Mouse (Mus musculus): ENCODE data around the gene Rgs3. TPM values are rescaled to one million over a fixed set of nuclear protein-coding genes. Genes with fewer than 3 reads are reported as not detected.
A peak's percentile ranks its signal among the peaks of the same experiment; 100 is the strongest.
"Not testable (repeated sequence)": the region's sequence is repeated elsewhere in the genome, so short reads cannot be mapped to it uniquely, and the experiment has no call there.

Rgs3 gene
- polyA plus RNA-seq, 1 experiment = 46.3 TPM

- no peak for DNase-seq (ENCODE audit: extremely low spot score in 1 of 2, low spot score in 1 of 2)
Measured at GRCm38 (mm10) chr4:62543782-62544181, 15.9 kb upstream of the Rgs3 start.

GRCm38 (mm10) chr4:62544801-62545200, 14.8 kb upstream of the Rgs3 start:
- DNase-seq (ENCODE audit: extremely low spot score in 1 of 2, low spot score in 1 of 2) = no peak

GRCm38 (mm10) chr4:62551966-62552365, 7.7 kb upstream of the Rgs3 start:
- DNase-seq (ENCODE audit: extremely low spot score in 1 of 2, low spot score in 1 of 2) = no peak

- DNase-seq (ENCODE audit: extremely low spot score in 1 of 2, low spot score in 1 of 2) = peak; percentile 11 to 25
Measured at GRCm38 (mm10) chr4:62557436-62557835, 2.2 kb upstream of the Rgs3 start.

GRCm38 (mm10) chr4:62560963-62561629, 1.4 kb downstream of the Rgs3 start:
- DNase-seq (ENCODE audit: extremely low spot score in 1 of 2, low spot score in 1 of 2) = peak; percentile 39 to 92

GRCm38 (mm10) chr4:62561630-62562001, 2.0 kb downstream of the Rgs3 start:
- DNase-seq (ENCODE audit: extremely low spot score in 1 of 2, low spot score in 1 of 2) = no peak

- no peak for DNase-seq (ENCODE audit: extremely low spot score in 1 of 2, low spot score in 1 of 2)
Measured at GRCm38 (mm10) chr4:62562006-62562405, 2.4 kb downstream of the Rgs3 start.

- no peak for DNase-seq (ENCODE audit: extremely low spot score in 1 of 2, low spot score in 1 of 2)
Measured at GRCm38 (mm10) chr4:62566530-62566929, 6.9 kb downstream of the Rgs3 start.

GRCm38 (mm10) chr4:62567696-62568095, 8.0 kb downstream of the Rgs3 start:
- no peak for DNase-seq (ENCODE audit: extremely low spot score in 1 of 2, low spot score in 1 of 2)

GRCm38 (mm10) chr4:62568359-62568758, 8.7 kb downstream of the Rgs3 start:
- no peak for DNase-seq (ENCODE audit: extremely low spot score in 1 of 2, low spot score in 1 of 2)

GRCm38 (mm10) chr4:62569603-62570002, 10.0 kb downstream of the Rgs3 start:
- DNase-seq (ENCODE audit: extremely low spot score in 1 of 2, low spot score in 1 of 2) = no peak

GRCm38 (mm10) chr4:62570029-62570428, 10.4 kb downstream of the Rgs3 start:
- DNase-seq (ENCODE audit: extremely low spot score in 1 of 2, low spot score in 1 of 2) = no peak

- peak; percentile 42 to 63 for DNase-seq (ENCODE audit: extremely low spot score in 1 of 2, low spot score in 1 of 2)
Measured at GRCm38 (mm10) chr4:62582365-62583264, 23.0 kb downstream of the Rgs3 start.

GRCm38 (mm10) chr4:62583265-62584092, 23.8 kb downstream of the Rgs3 start:
- DNase-seq (ENCODE audit: extremely low spot score in 1 of 2, low spot score in 1 of 2) = peak in 1 of 2 experiments; percentile 44

GRCm38 (mm10) chr4:62587067-62587466, 27.4 kb downstream of the Rgs3 start:
- no peak for DNase-seq (ENCODE audit: extremely low spot score in 1 of 2, low spot score in 1 of 2)

GRCm38 (mm10) chr4:62590878-62591277, 31.2 kb downstream of the Rgs3 start:
- DNase-seq (ENCODE audit: extremely low spot score in 1 of 2, low spot score in 1 of 2) = no peak

- DNase-seq (ENCODE audit: extremely low spot score in 1 of 2, low spot score in 1 of 2) = no peak
Measured at GRCm38 (mm10) chr4:62591326-62591725, 31.7 kb downstream of the Rgs3 start.

- not testable (repeated sequence) for DNase-seq (ENCODE audit: extremely low spot score in 1 of 2, low spot score in 1 of 2)
Measured at GRCm38 (mm10) chr4:62593546-62594240, 34.0 kb downstream of the Rgs3 start.

GRCm38 (mm10) chr4:62594442-62594841, 34.8 kb downstream of the Rgs3 start:
- DNase-seq (ENCODE audit: extremely low spot score in 1 of 2, low spot score in 1 of 2) = no peak

GRCm38 (mm10) chr4:62596051-62596450, 36.4 kb downstream of the Rgs3 start:
- no peak for DNase-seq (ENCODE audit: extremely low spot score in 1 of 2, low spot score in 1 of 2)

All from frontal cortex, adult 2 months (tissue).